8 mouse cellular contexts compared by ENCODE assay signal in the genomic region with DNA sequence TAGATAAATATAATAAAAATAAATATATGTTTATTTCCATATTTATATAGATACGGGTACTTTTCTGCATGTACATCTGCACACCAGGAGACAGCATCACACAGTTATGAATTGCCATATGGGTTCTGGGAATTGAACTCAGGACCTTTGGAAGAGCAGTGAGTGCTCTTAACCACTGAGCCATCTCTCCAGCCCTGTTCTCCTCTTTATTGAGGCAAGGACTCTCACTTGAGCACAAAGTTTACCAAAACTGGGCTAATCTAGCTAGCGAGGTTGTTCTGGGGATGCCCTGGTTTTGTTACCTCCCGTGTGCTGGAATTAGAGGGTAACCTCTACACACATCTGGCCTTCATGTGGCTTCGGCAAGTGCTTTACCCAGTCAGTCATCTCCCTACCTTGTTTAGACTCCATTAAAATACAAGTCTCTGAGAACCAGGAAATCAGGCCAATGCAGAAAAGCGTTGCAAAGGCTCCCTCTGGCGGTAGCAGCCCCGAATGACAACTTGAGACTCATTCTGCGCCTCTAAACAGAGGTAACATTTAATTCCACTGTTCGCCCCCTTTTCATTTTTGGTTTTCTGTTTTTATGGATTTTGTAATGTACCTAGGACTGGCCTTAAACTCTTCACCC.
DNase-seq lines count a peak whose midpoint lies in the region.

No protein-coding gene starts in this region.

- DNase-seq in CD8-positive naive resting alpha-beta T cell, adult 2 months (ENCODE audit: low read depth in 2 of 2, low spot score in 2 of 2), result peak; percentile 47 to 64
- DNase-seq in NIH3T3 (ENCODE audit: low read depth), result peak; percentile 79
- peak; percentile 34 for DNase-seq in cerebellum, adult 9-11 months
- peak; percentile 65 to 69 for DNase-seq in frontal cortex, postnatal 36 days (ENCODE audit: low spot score in 2 of 2)
- DNase-seq in layer of hippocampus, adult 11-12 months (ENCODE audit: low spot score), result peak; percentile 55
- DNase-seq in lung, postnatal 14 days, result peak; percentile 59
- peak; percentile 66 to 71 for DNase-seq in right cerebral cortex, adult 2 months (ENCODE audit: low spot score in 2 of 2)
- no peak for DNase-seq in yolk sac, embryonic 10.5 days (ENCODE audit: low spot score)
